Mouse (Mus musculus) hindbrain, embryonic 13.5 days (tissue): Measurements from ENCODE around the gene Sf3a3. TPM values are rescaled to one million over a fixed set of nuclear protein-coding genes. Genes with fewer than 3 reads are reported as not detected.
"Not testable (repeated sequence)": the region's sequence is repeated elsewhere in the genome, so short reads cannot be mapped to it uniquely, and the experiment has no call there.

ENCODE experiments used
- ATAC-seq: fragments of 200-750 bp; cut with Nextera tagmentation; 2 replicates; pipeline ENCODE4 v1.8.0; 2017; ENCODE audit warnings: moderate TSS enrichment; ENCODE audit not compliant: low FRiP score
- H3K27ac ChIP-seq: fragments of 300-500 bp; sonication (generic); 2 replicates; pipeline ENCODE4 v1.5.1; 2015; ENCODE audit warnings: inconsistent platforms, mild to moderate bottlenecking, moderate library complexity
- H3K27me3 ChIP-seq: fragments of 300-500 bp; sonication (generic); 2 replicates; pipeline ENCODE4 v1.6.1; 2015; ENCODE audit warnings: mild to moderate bottlenecking, inconsistent platforms
- H3K36me3 ChIP-seq: fragments of 300-500 bp; sonication (generic); 2 replicates; pipeline ENCODE4 v1.6.1; 2015; ENCODE audit warnings: mild to moderate bottlenecking, inconsistent platforms
- H3K4me1 ChIP-seq: fragments of 300-500 bp; sonication (generic); replicated peaks from 2 replicates; pipeline ENCODE4 v1.6.1; 2015; ENCODE audit warnings: inconsistent platforms
- H3K4me2 ChIP-seq: fragments of 300-500 bp; sonication (generic); 2 replicates; pipeline ENCODE4 v1.6.1; 2015; ENCODE audit warnings: inconsistent platforms, mild to moderate bottlenecking, moderate library complexity
- H3K4me3 ChIP-seq: fragments of 300-500 bp; sonication (generic); 2 replicates; pipeline ENCODE4 v1.5.1; 2015; ENCODE audit warnings: mild to moderate bottlenecking, inconsistent platforms
- H3K9ac ChIP-seq: fragments of 300-500 bp; sonication (generic); 2 replicates; pipeline ENCODE4 v1.6.1; 2015; ENCODE audit warnings: mild to moderate bottlenecking, inconsistent platforms
- H3K9me3 ChIP-seq: fragments of 300-500 bp; sonication (generic); 2 replicates; pipeline ENCODE4 v1.6.1; 2016; ENCODE audit warnings: inconsistent platforms
- WGBS: fragments of 180-500 bp; shearing (Covaris S2); methylation state at CpG from one replicate; pipeline ENCODE4 v1.1.7; 2015; 5-methylcytosine and 5-hydroxymethylcytosine counted together
- polyA plus RNA-seq: library from polyadenylated mRNA; unstranded; fragments of >200 nt; fragmentation: Nextera tagmentation; extraction: Ambion mirVana; gene quantifications from 2 replicates; pipeline ENCODE4 v1.2.1, GENCODE M21; 2015

The Sf3a3 gene
- polyA plus RNA-seq, 1 experiment from 2014 or later: 119 TPM

GRCm38 (mm10) chr4:124712618-124713017 lies 2.0 kb upstream of the Sf3a3 start:
- Histone ChIP-seq H3K27me3 (peaks cover 29% of the 10 kb centered on the region), H3K9me3 (no peaks in the 10 kb centered on the region), H3K27ac (no peak overlapping the region), H3K4me3 (no peak overlapping the region), H3K9ac (no peak overlapping the region), H3K36me3 (peaks cover 12% of the 10 kb centered on the region), H3K4me2 (no peak overlapping the region), H3K4me1 (peaks cover 35% of the 10 kb centered on the region)
- no peak for ATAC-seq
- 81% methylated on average over 6 of the region's 6 CpGs for WGBS

- H3K9ac ChIP-seq, H3K27ac ChIP-seq, H3K9me3 ChIP-seq, H3K4me3 ChIP-seq, ATAC-seq, H3K4me2 ChIP-seq: not testable (repeated sequence)
- WGBS: 78% methylated on average over 5 of the region's 5 CpGs
- peaks cover 30% of the 10 kb centered on the region for H3K4me1 ChIP-seq
- H3K27me3 ChIP-seq: peaks cover 20% of the 10 kb centered on the region
- peaks cover 24% of the 10 kb centered on the region for H3K36me3 ChIP-seq
Observed at GRCm38 (mm10) chr4:124713850-124714249, 726 bp upstream of the Sf3a3 start.

GRCm38 (mm10) chr4:124719101-124719500 lies 4.5 kb downstream of the Sf3a3 start:
- Histone ChIP-seq H3K4me2 (no peak overlapping the region), H3K36me3 (peaks cover 75% of the 10 kb centered on the region)

GRCm38 (mm10) chr4:124726121-124726520 lies 11.5 kb downstream of the Sf3a3 start:
- no peak overlapping the region for H3K4me2 ChIP-seq
- no peak overlapping the region for H3K4me3 ChIP-seq
- no peaks in the 10 kb centered on the region for H3K9me3 ChIP-seq
- 85% methylated on average over 6 of the region's 6 CpGs for WGBS
- no peaks in the 10 kb centered on the region for H3K4me1 ChIP-seq
- H3K27me3 ChIP-seq: no peaks in the 10 kb centered on the region
- no peak overlapping the region for H3K9ac ChIP-seq
- no peak overlapping the region for H3K27ac ChIP-seq
- ATAC-seq: no peak
- H3K36me3 ChIP-seq: peaks cover 98% of the 10 kb centered on the region

More at GRCm38 (mm10) chr4:124719101-124719500, 4.5 kb downstream of the Sf3a3 start:
- no peak overlapping the region for H3K4me3 ChIP-seq
- no peaks in the 10 kb centered on the region for H3K27me3 ChIP-seq
- 98% methylated on average over 4 of the region's 4 CpGs for WGBS
- H3K4me1 ChIP-seq: peaks cover 18% of the 10 kb centered on the region
- no peak overlapping the region for H3K9ac ChIP-seq
- H3K9me3 ChIP-seq: no peaks in the 10 kb centered on the region
- ATAC-seq: no peak
- H3K27ac ChIP-seq: no peak overlapping the region

- no peaks in the 10 kb centered on the region for H3K9me3 ChIP-seq
- no peak overlapping the region for H3K4me2 ChIP-seq
- H3K27me3 ChIP-seq: no peaks in the 10 kb centered on the region
- 0 out of 2 replicates have a peak overlapping the region, but pooled peaks have one; percentile 52 for H3K27ac ChIP-seq
- H3K36me3 ChIP-seq: peaks cover 19% of the 10 kb centered on the region
- H3K9ac ChIP-seq: no peak overlapping the region
- WGBS: 71% methylated on average over 2 of the region's 2 CpGs
- no peak overlapping the region for H3K4me3 ChIP-seq
- H3K4me1 ChIP-seq: peaks cover 19% of the 10 kb centered on the region
- no peak for ATAC-seq
Observed at GRCm38 (mm10) chr4:124736952-124737351, 22.4 kb downstream of the Sf3a3 start.

GRCm38 (mm10) chr4:124737486-124737885 lies 22.9 kb downstream of the Sf3a3 start:
- Histone ChIP-seq H3K4me2 (no peak overlapping the region), H3K36me3 (peaks cover 14% of the 10 kb centered on the region), H3K4me3 (no peak overlapping the region), H3K27me3 (no peaks in the 10 kb centered on the region), H3K9me3 (no peaks in the 10 kb centered on the region), H3K9ac (no peak overlapping the region), H3K4me1 (peaks cover 24% of the 10 kb centered on the region), H3K27ac (0 out of 2 replicates have a peak overlapping the region, but pooled peaks have one; percentile 52)
- WGBS: 80% methylated on average over 5 of the region's 5 CpGs
- ATAC-seq: no peak

GRCm38 (mm10) chr4:124738013-124738412 lies 23.4 kb downstream of the Sf3a3 start:
- no peak overlapping the region for H3K4me2 ChIP-seq
- no peak for ATAC-seq
- peaks cover 9% of the 10 kb centered on the region for H3K36me3 ChIP-seq
- H3K4me3 ChIP-seq: no peak overlapping the region
- no peak overlapping the region for H3K27ac ChIP-seq
- no peaks in the 10 kb centered on the region for H3K27me3 ChIP-seq
- no peak overlapping the region for H3K9ac ChIP-seq
- WGBS: 67% methylated on average over 4 of the region's 4 CpGs
- no peaks in the 10 kb centered on the region for H3K9me3 ChIP-seq
- H3K4me1 ChIP-seq: peaks cover 28% of the 10 kb centered on the region

GRCm38 (mm10) chr4:124738783-124739182 lies 24.2 kb downstream of the Sf3a3 start:
- H3K4me3 ChIP-seq: no peak overlapping the region
- H3K27ac ChIP-seq: no peak overlapping the region
- peaks cover 28% of the 10 kb centered on the region for H3K4me1 ChIP-seq
- 70% methylated on average over 1 of the region's 1 CpGs for WGBS
- no peaks in the 10 kb centered on the region for H3K27me3 ChIP-seq
- peaks cover under 1% of the 10 kb centered on the region; the same call in 1 of the 2 replicates for H3K36me3 ChIP-seq
- H3K4me2 ChIP-seq: no peak overlapping the region
- H3K9me3 ChIP-seq: no peaks in the 10 kb centered on the region
- no peak overlapping the region for H3K9ac ChIP-seq
- ATAC-seq: no peak

- Histone ChIP-seq H3K4me3 (peak within 1 kb of the TSS; percentile 65), H3K27me3 (no peaks in the 10 kb centered on the region), H3K4me1 (peaks cover 22% of the 10 kb centered on the region), H3K4me2 (peak within 1 kb of the TSS; percentile 76), H3K36me3 (peaks cover 13% of the 10 kb centered on the region), H3K9ac (peak within 1 kb of the TSS; percentile 83), H3K27ac (peak within 1 kb of the TSS; percentile 30; the same call in 1 of the 2 replicates), H3K9me3 (no peaks in the 10 kb centered on the region)
- peak; percentile 93 for ATAC-seq
- WGBS: 17% methylated on average over 25 of the region's 25 CpGs
Observed at GRCm38 (mm10) chr4:124741376-124742343, 27.1 kb downstream of the Sf3a3 start, which contains the start of gene Inpp5b. Gene Inpp5b, plus strand, starts transcription at chr4:124741850.

- H3K4me2 ChIP-seq: no peak overlapping the region
- WGBS: 93% methylated on average over 11 of the region's 11 CpGs
- ATAC-seq: no peak
Observed at GRCm38 (mm10) chr4:124742839-124743238, 28.3 kb downstream of the Sf3a3 start.

GRCm38 (mm10) chr4:124746577-124746976 lies 32.0 kb downstream of the Sf3a3 start:
- H3K4me2 ChIP-seq: no peak overlapping the region
- H3K4me3 ChIP-seq: no peak overlapping the region
- no peak overlapping the region for H3K9ac ChIP-seq
- H3K27ac ChIP-seq: no peak overlapping the region
- H3K36me3 ChIP-seq: peaks cover 29% of the 10 kb centered on the region
- 0 out of 2 replicates have a peak, but pooled peaks cover 9% of the 10 kb centered on the region for H3K27me3 ChIP-seq
- peaks cover 17% of the 10 kb centered on the region for H3K4me1 ChIP-seq
- ATAC-seq: no peak
- whole genome bisulfite sequencing: 75% methylated on average over 7 of the region's 7 CpGs
- no peaks in the 10 kb centered on the region for H3K9me3 ChIP-seq

More at GRCm38 (mm10) chr4:124742839-124743238, 28.3 kb downstream of the Sf3a3 start:
- Histone ChIP-seq H3K4me1 (peaks cover 14% of the 10 kb centered on the region), H3K27me3 (0 out of 2 replicates have a peak, but pooled peaks cover under 1% of the 10 kb centered on the region), H3K36me3 (peaks cover 21% of the 10 kb centered on the region), H3K9ac (no peak overlapping the region), H3K9me3 (no peaks in the 10 kb centered on the region), H3K4me3 (no peak overlapping the region), H3K27ac (no peak overlapping the region)

GRCm38 (mm10) chr4:124747851-124748250 lies 33.3 kb downstream of the Sf3a3 start:
- Histone ChIP-seq H3K4me3 (no peak overlapping the region), H3K4me2 (no peak overlapping the region), H3K9ac (no peak overlapping the region; the same call in 1 of the 2 replicates), H3K4me1 (peaks cover 17% of the 10 kb centered on the region), H3K9me3 (no peaks in the 10 kb centered on the region), H3K27me3 (0 out of 2 replicates have a peak, but pooled peaks cover 9% of the 10 kb centered on the region), H3K27ac (no peak overlapping the region), H3K36me3 (peaks cover 29% of the 10 kb centered on the region)
- no peak for ATAC-seq
- WGBS: 70% methylated on average over 4 of the region's 4 CpGs
